Mouse (Mus musculus): ENCODE data around the gene Ranbp9. TPM values are rescaled to one million over a fixed set of nuclear protein-coding genes. Genes with fewer than 3 reads are reported as not detected.

Gene Ranbp9
- total RNA-seq (2021), result 10 to 100 TPM; 43.3 to 43.6 TPM

- peak; percentile 69 for DNase-seq (ENCODE audit: low spot score)
- intact Hi-C loops (cut with DNase I), result loop anchor here (5.0 kb wide), 3 partner anchors 59 to 84 kb away; partner anchors contain the start of gene Nol7
These were observed at the start of gene Ranbp9 for GRCm38 (mm10) chr13:43480957-43481858. Ranbp9 (minus strand) TSS chr13:43481282.

GRCm38 (mm10) chr13:43530129-43530831, 49.2 kb upstream of the Ranbp9 start:
- intact Hi-C loops (cut with DNase I), result no loop called here
- no peak for DNase-seq (ENCODE audit: low spot score)

DNA sequence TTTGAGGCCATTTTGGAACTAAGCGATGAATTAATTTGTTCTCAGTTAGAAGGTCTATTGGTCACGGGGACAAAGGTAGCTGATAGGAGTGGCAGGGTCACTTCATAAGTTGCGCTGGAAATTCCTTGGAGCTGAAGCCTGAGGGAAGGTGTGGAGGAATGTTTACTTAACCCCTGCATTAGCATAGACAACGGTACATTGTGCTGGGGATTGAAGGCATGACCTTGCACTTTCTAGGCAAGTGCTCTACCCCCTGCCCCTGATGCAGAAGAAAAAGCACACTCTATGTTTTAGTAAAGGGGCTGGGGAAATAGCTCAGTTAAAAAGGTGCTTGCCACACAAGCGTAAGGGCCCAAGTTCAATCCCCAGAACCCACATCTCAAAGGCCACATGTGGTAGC, 45.2 kb upstream of the Ranbp9 start:
- no peak for DNase-seq (ENCODE audit: low spot score)
- intact Hi-C loops (cut with DNase I), result no loop called here

DNA sequence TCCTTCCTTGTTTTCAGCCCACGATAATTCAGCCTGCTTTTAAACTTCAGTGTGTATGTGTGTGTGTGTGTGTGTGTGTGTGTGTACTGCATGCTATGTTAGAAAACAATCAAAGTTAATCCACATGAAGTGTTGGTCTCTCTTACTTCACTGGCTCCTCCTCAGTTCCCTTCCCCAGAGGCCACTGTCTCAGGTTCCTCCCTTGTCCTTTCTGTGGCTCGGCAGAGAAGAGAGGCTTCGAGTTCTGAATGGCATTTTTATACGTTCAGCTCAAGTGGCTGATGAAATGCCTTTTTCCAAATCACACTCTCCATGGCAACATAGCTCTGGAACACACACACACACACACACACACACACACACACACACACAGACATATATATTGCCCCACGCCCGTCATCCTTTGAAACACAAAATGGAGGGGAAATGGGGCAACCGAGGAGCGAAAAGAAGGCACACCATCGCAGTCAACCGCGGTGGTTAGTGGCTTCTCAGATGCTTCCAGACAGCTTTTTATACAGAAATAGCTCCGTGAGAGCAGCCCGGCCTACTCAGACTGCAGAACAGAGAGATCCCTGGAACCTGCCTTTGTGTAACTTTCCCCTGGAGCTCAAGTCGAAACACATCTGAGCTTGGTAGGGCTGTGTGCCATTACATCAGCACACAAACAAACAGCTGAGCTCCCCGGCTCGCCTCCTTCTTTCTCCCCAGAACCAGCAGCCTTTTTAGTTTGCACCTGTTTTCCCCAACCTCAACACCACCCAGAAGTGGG, 44.5 kb upstream of the Ranbp9 start:
- DNase-seq (ENCODE audit: low spot score), result no peak
- intact Hi-C loops (cut with DNase I), result no loop called here

DNA sequence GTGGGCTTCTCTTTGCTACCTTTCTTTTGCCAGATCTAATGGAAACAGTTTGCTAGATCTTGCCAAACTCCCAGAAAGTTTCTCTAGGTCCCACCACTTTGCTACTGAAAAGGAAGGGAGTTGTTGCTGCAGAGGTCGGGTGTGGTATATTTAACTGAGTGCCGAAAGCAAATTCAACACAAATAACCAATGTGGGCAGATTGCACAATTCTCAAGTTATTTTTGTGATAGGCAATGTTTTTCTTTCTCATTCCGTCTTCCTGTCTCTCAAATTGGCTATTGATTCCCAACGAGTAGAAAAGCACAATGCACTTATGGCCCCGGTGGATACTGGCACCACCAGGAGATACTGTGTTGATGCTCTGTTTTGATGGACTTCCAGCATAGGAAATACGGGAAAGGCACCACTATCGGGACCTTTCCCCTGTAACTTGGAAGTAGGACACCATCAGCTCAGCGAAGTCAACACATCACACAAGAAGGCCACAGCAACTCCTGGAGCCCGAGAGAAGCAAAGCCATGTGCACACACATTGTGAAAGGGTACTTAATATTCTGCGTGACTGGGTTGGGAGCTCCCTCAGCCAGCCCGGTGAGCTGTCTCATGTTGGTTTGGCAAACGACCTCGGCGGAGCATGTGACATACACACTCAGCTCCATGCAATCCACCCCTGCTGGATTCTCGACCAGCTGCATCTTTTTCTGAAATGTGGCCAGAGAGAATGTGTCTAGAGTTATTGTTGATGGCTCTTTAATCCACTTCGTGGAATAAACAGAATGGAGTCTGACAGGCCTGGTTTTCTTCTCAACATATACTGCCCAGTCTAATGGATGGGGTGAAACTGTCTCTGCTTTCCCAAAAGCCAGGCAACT, 43.6 kb upstream of the Ranbp9 start:
- intact Hi-C loops (cut with DNase I), result no loop called here
- peak; percentile 25 for DNase-seq (ENCODE audit: low spot score)

- no peak for DNase-seq (ENCODE audit: low spot score)
- intact Hi-C loops (cut with DNase I), result no loop called here
These were observed 42.9 kb upstream of the Ranbp9 start for GRCm38 (mm10) chr13:43523906-43524480.

DNA sequence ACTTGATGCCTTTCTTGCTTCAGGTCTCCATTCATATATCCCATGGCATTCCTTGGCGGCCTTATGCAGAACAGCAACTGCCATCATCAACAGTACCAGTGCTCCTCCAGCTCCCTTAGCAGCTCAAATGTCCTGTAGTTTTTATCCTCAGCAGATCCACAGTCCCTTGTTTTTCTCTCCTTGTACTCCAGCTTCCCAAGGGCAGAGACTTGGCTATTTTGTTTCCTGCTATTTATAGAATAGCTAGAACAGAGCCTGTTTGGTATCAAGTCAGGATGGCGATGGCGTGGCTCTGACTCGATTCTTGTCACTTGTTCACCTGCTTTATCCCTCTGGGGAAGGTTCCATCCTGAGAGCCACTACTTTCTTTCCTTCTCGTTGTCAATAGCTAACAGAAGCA, 40.9 kb upstream of the Ranbp9 start:
- intact Hi-C loops (cut with DNase I), result no loop called here
- no peak for DNase-seq (ENCODE audit: low spot score)

GRCm38 (mm10) chr13:43519251-43519650, 38.2 kb upstream of the Ranbp9 start:
- intact Hi-C loops (cut with DNase I), result no loop called here
- DNase-seq (ENCODE audit: low spot score), result no peak

- DNase-seq (ENCODE audit: low spot score), result no peak
- intact Hi-C loops (cut with DNase I), result no loop called here
These were observed 36.3 kb upstream of the Ranbp9 start for GRCm38 (mm10) chr13:43517371-43517770.

DNA sequence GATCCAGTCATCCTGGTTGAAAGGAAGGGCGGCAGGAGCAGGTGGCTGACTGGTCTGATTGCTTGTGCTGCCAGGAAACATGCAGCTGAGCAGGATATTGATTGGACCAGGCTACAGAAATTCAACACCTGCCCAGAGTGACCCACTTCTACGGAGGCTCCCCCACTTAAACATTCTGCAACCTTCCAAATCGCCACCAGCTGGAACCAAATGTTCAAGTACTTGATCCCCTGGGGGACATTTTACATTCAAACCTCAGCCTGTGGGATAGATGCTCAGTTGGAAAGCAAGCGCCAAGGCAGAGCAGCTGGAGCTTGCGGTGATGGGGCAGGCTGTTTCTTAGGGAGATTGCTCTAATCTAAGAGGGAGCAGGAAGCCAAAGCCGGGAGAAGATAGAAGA, 35.8 kb upstream of the Ranbp9 start:
- intact Hi-C loops (cut with DNase I), result no loop called here

DNA sequence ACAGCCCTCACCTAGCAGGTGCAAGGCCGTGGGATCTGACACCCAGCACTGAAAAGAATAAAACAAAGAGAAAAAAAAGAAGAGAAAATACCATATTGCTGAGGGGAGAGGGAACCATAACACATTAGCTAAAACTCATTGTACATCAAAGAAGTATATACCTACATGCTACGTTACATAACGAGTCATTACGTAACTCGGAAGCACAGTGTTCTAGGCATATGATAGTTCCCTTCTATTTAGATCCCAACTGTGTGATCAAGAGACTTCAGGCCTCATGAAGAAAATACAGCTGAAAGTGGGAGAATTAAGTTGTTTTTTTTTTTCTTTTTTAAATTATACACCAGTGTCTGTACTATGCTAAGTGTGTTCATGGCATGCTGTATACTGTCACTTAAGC, 35.0 kb upstream of the Ranbp9 start:
- no peak for DNase-seq (ENCODE audit: low spot score)
- intact Hi-C loops (cut with DNase I), result no loop called here

More for the DNA sequence above, 35.8 kb upstream of the Ranbp9 start:
- DNase-seq (ENCODE audit: low spot score), result no peak

DNA sequence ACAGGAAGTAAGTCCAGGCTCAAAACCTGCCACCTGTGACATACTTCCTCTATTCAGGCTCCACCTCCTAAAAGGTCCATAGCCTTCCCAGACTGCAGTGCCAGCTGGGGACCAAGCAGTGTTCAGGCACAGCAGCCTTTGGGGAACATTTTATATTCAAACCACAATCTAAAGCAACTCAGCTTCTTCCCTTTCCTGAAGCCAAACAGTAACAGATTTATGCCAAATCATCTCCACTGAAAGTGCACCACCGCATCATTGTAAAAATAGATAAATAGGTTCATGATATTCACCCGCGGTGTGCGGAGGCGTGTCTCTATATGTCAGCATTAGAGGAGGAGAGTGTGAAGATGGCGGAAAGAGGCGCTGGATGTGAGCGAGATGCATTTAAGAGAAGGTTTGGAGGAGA, 33.9 kb upstream of the Ranbp9 start:
- DNase-seq (ENCODE audit: low spot score), result no peak
- intact Hi-C loops (cut with DNase I), result no loop called here

- intact Hi-C loops (cut with DNase I), result no loop called here
- DNase-seq (ENCODE audit: low spot score), result no peak
These were observed 31.7 kb upstream of the Ranbp9 start for GRCm38 (mm10) chr13:43512736-43513135.

DNA sequence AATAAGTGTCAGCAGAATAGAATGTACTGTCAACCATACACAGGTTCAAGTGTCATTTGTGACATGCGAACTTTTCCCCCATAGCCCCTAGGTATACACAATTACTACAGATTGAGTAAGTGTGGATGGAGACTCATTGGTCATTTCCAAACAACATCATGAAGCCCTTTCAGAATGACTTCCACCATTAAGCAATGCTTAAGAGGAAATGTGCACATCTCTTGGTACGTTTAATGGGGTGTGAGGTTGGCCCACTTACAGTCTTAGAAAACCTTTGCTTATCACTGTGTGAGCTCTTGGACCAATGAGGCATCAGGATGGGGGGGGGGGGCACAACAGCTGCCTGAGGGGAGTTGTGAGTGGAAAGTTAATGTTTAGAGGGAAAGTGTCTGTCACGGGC, 24.7 kb upstream of the Ranbp9 start:
- DNase-seq (ENCODE audit: low spot score), result no peak
- intact Hi-C loops (cut with DNase I), result no loop called here

- intact Hi-C loops (cut with DNase I), result no loop called here
- DNase-seq (ENCODE audit: low spot score), result no peak
These were observed 22.3 kb upstream of the Ranbp9 start for GRCm38 (mm10) chr13:43503395-43503850.

DNA sequence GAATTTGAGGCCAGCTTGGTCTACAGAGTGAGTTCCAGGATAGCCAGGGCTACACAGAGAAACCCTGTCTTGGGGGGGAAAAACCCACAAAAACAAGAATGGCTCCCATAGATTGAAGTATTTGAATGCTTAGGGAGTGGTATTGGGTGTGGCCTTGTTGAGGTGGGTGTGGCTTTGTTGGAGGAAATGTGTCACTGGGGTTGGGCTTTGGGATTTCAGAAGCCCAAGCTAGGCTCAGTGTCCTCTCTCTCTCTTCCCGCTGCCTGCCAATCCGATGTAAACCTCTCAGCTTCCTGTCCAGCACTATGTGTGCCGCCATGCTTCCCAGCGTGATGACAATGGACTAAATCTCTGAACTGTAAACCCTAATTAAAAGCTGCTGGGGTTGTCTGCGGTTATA, 20.5 kb upstream of the Ranbp9 start:
- intact Hi-C loops (cut with DNase I), result no loop called here
- DNase-seq (ENCODE audit: low spot score), result no peak

- intact Hi-C loops (cut with DNase I), result no loop called here
These were observed 19.4 kb upstream of the Ranbp9 start for GRCm38 (mm10) chr13:43500483-43500850.

GRCm38 (mm10) chr13:43499731-43500482, 18.8 kb upstream of the Ranbp9 start:
- intact Hi-C loops (cut with DNase I), result no loop called here
- no peak for DNase-seq (ENCODE audit: low spot score)

More at GRCm38 (mm10) chr13:43500483-43500850, 19.4 kb upstream of the Ranbp9 start:
- DNase-seq (ENCODE audit: low spot score), result no peak

Data from heart, postnatal 25 days (tissue).